Mouse (Mus musculus): Measurements from ENCODE around the gene Got2.

GRCm38 (mm10) chr8:95886647-95887577 lies 1.4 kb downstream of the Got2 start:
- no peak for TF ChIP-seq CTCF (IDR thresholded peaks at IDR 0.05; ENCODE audit: borderline replicate concordance, insufficient read depth, low read depth, low read length)
- TF ChIP-seq POLR2A (IDR thresholded peaks at IDR 0.05; ENCODE audit: borderline replicate concordance, insufficient read depth, low read length): no peak
